Mouse (Mus musculus) myocyte (in vitro differentiated cells): Measurements from ENCODE around the gene Guca2b.

Source experiments
- CEBPB ChIP-seq: IDR thresholded peaks from 2 replicates; pipeline ENCODE4 v1.6.1; 2011; ENCODE audit warnings: mild to moderate bottlenecking, moderate library complexity; ENCODE audit not compliant: poor library complexity, insufficient read depth, severe bottlenecking
- E2F4 ChIP-seq: IDR thresholded peaks from one replicate; pipeline ENCODE4 v1.6.1; 2011; ENCODE audit warnings: mild to moderate bottlenecking, control low read depth, moderate library complexity; ENCODE audit not compliant: insufficient read depth
- MAX ChIP-seq: IDR thresholded peaks from one replicate; pipeline ENCODE4 v1.6.1; 2011; ENCODE audit warnings: low read depth, mild to moderate bottlenecking, control low read depth
- MYOD1 ChIP-seq, 3 experiments: IDR thresholded peaks; one replicate each; pipeline ENCODE4 v1.6.1; 2011; ENCODE audit warnings: control low read depth in 2 of 3, low read depth in 2 of 3, mild to moderate bottlenecking in 2 of 3, moderate library complexity in 1 of 3; ENCODE audit not compliant: insufficient read length in 2 of 3, control insufficient read depth in 1 of 3
- MYOG ChIP-seq, 3 experiments: IDR thresholded peaks; one replicate each; pipeline ENCODE4 v1.6.1; 2011; ENCODE audit warnings: control low read depth in 2 of 3, low read depth in 2 of 3, mild to moderate bottlenecking in 2 of 3; ENCODE audit not compliant: insufficient read length in 2 of 3, control insufficient read depth in 1 of 3, insufficient read depth in 1 of 3
- POLR2A ChIP-seq: IDR thresholded peaks from one replicate; pipeline ENCODE4 v1.6.1; 2011; ENCODE audit warnings: low read depth, mild to moderate bottlenecking, control low read depth, moderate library complexity; ENCODE audit not compliant: insufficient read length
- POLR2AphosphoS2 ChIP-seq: IDR thresholded peaks from one replicate; pipeline ENCODE4 v1.6.1; 2011; ENCODE audit warnings: low read depth, control low read depth; ENCODE audit not compliant: insufficient read length
- REST ChIP-seq: IDR thresholded peaks from one replicate; pipeline ENCODE4 v1.6.1; 2011; ENCODE audit warnings: mild to moderate bottlenecking, control low read depth, moderate library complexity; ENCODE audit not compliant: insufficient read depth, insufficient read length
- SRF ChIP-seq: IDR thresholded peaks from one replicate; pipeline ENCODE4 v1.6.1; 2011; ENCODE audit warnings: low read depth; ENCODE audit not compliant: control insufficient read depth, insufficient read length
- TCF12 ChIP-seq: IDR thresholded peaks from one replicate; pipeline ENCODE4 v1.6.1; 2011; ENCODE audit warnings: mild to moderate bottlenecking, control low read depth; ENCODE audit not compliant: poor library complexity, insufficient read depth, severe bottlenecking
- TCF3 ChIP-seq: IDR thresholded peaks from one replicate; pipeline ENCODE4 v1.6.1; 2011; ENCODE audit warnings: low read depth, control low read depth; ENCODE audit not compliant: insufficient read length
- USF1 ChIP-seq: IDR thresholded peaks from one replicate; pipeline ENCODE4 v1.6.1; 2011; ENCODE audit warnings: low read depth, mild to moderate bottlenecking, control low read depth, moderate library complexity

DNA sequence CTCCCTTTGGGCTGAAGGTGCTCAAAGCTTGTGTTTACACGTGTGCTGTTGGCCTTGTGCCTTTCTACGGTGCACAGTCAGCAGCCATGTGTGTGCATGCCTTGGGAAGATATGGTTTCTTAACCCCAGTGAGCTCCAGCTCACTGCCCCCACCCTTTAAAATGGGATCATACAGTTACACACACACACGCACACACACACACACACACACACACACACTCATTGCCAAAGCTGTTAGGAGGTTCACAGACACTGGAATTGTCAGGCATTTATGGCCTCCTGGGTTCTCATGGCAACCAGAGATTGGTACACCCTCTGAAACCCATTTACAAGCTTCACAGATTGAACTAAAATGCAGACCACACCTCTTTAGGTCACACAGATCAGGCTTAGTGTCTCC is 24.8 kb downstream of the Guca2b start:
- TF ChIP-seq POLR2A (no peak), TCF3 (no peak), USF1 (no peak), SRF (no peak), MYOG (IDR thresholded peaks at IDR 0.05; ENCODE audit: control insufficient read depth in 1 of 3, insufficient read depth in 1 of 3, insufficient read length in 2 of 3, low read depth in 2 of 3) (no peak), MAX (no peak), MYOD1 (IDR thresholded peaks at IDR 0.05; ENCODE audit: control insufficient read depth in 1 of 3, insufficient read length in 2 of 3, low read depth in 2 of 3) (no peak), E2F4 (no peak), POLR2AphosphoS2 (no peak), TCF12 (no peak), CEBPB (no peak), REST (no peak)
